Mouse (Mus musculus) liver, adult 2 months (tissue): ENCODE results near the gene Ddx52.

Experiments
- CTCF ChIP-seq: fragments of 200-500 bp; IDR thresholded peaks from 2 replicates; pipeline ENCODE4 v1.5.1; 2011; ENCODE audit warnings: low read depth, low read length, control low read depth
- POLR2A ChIP-seq: fragments of 200-500 bp; IDR thresholded peaks from 2 replicates; pipeline ENCODE4 v1.6.1; 2011; ENCODE audit warnings: low read length, control low read depth; ENCODE audit not compliant: insufficient read depth; ENCODE audit errors: extremely low read depth

- TF ChIP-seq POLR2A = no peak
- TF ChIP-seq CTCF = no peak
Measured at GRCm38 (mm10) chr11:83997171-83997868, 55.5 kb downstream of the Ddx52 start.
